Mouse (Mus musculus): ENCODE measurements at regions not wholly inside any gene's neighbourhood (a gene's known extent, or its start where the extent isn't known, plus 50 kb on each side); places are given as distances from the start of the nearest gene placed in this dataset.
A peak's percentile ranks its signal among the peaks of the same experiment; 100 is the strongest.

DNA sequence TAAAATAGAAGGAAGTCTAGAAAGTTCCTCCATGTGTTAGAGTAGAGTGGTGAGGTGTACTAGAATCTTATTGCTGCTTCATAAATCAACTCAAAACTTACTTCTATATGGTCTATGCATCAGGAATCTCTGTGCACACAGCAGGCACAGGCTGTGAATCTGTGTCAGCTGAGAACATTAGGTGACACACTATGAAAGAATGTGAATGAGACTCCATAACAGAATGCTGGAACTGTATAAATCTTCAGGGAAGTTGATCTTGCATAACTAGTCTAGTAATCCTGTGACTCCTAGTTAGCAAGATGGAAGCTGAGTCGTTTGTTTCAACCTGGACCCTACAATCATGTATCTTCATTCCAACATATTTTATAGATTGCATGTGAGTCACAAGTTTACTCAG is 355.4 kb upstream of the Pappa start:
- no peaks in the 10 kb centered on the region for H3K27me3 ChIP-seq (ENCODE audit: control insufficient read depth, insufficient read depth, low read length)
- H3K36me3 ChIP-seq (replicated peaks; ENCODE audit: control insufficient read depth, insufficient read depth, low read depth, low read length): no peaks in the 10 kb centered on the region
- no peak for DNase-seq (ENCODE audit: low spot score)
- H3K9ac ChIP-seq (replicated peaks; ENCODE audit: low read length): no peak overlapping the region
- WGBS: 81% methylated on average over 1 of the region's 1 CpGs
- no peak overlapping the region for H3K4me2 ChIP-seq (ENCODE audit: low read depth, low read length)
- H3K27ac ChIP-seq (replicated peaks; ENCODE audit: low read depth, low read length): no peak overlapping the region
- no peak for ATAC-seq (replicated peaks; ENCODE audit: insufficient number of reproducible peaks, low FRiP score, low TSS enrichment, low read depth)
- H3K4me3 ChIP-seq (ENCODE audit: low read depth, low read length): no peak overlapping the region
- H3K9me3 ChIP-seq (replicated peaks; ENCODE audit: control insufficient read depth, low read length): no peaks in the 10 kb centered on the region
- no peaks in the 10 kb centered on the region for H3K4me1 ChIP-seq (ENCODE audit: control insufficient read depth, insufficient read depth, low read length)

DNA sequence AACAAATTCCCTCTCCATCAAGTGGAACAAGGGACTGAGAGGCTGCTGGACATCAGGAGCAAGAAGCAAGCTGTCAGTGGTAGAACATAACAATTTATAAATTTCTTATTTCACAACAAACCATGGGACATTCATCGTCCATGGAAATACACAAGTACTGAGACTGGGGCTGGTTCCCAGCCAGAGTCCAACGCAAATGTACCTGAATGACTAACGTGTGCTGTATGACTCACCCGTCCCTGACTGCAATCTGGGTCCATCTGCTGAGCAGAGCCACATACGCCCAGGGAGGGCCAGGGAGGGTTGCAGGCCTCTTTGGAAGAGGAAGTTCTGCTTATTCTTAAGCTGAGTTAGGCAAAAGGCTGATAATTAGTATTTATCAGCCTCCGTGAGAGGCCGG is 320.1 kb upstream of the Pappa start:
- H3K4me2 ChIP-seq (ENCODE audit: low read depth, low read length): no peak overlapping the region
- H3K27ac ChIP-seq (replicated peaks; ENCODE audit: low read depth, low read length): no peak overlapping the region
- DNase-seq (ENCODE audit: low spot score) (no peak), ATAC-seq (replicated peaks; ENCODE audit: insufficient number of reproducible peaks, low FRiP score, low TSS enrichment, low read depth) (no peak)
- H3K27me3 ChIP-seq (ENCODE audit: control insufficient read depth, insufficient read depth, low read length): no peaks in the 10 kb centered on the region
- no peak overlapping the region for H3K4me3 ChIP-seq (ENCODE audit: low read depth, low read length)
- WGBS: 82% methylated on average over 7 of the region's 7 CpGs
- H3K36me3 ChIP-seq (replicated peaks; ENCODE audit: control insufficient read depth, insufficient read depth, low read depth, low read length): no peaks in the 10 kb centered on the region
- H3K9me3 ChIP-seq (replicated peaks; ENCODE audit: control insufficient read depth, low read length): no peaks in the 10 kb centered on the region
- H3K4me1 ChIP-seq (ENCODE audit: control insufficient read depth, insufficient read depth, low read length): no peaks in the 10 kb centered on the region
- no peak overlapping the region for H3K9ac ChIP-seq (replicated peaks; ENCODE audit: low read length)

DNA sequence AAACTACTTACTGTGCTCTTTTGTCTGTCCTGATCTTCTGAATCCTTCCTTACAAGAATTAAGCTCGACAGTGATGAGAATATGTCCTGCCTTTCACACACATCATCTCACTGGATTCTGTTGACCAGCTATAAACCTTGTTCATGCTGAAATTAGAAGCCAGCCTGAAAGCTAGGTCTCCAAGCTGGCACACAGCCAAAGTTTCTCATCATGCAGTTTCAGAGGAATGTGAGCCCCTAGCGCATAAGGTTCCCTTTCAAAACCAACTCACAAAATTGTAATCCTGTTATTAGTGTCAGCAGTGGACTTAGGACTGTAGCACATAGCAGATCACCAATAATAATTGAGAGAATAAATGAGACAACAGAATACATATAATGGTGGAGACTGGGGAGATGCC is 319.0 kb upstream of the Pappa start:
- WGBS: 66% methylated on average over 2 of the region's 2 CpGs
- Histone ChIP-seq H3K9ac (replicated peaks; ENCODE audit: low read length) (no peak overlapping the region), H3K4me2 (ENCODE audit: low read depth, low read length) (no peak overlapping the region), H3K36me3 (replicated peaks; ENCODE audit: control insufficient read depth, insufficient read depth, low read depth, low read length) (no peaks in the 10 kb centered on the region), H3K4me3 (ENCODE audit: low read depth, low read length) (no peak overlapping the region), H3K9me3 (replicated peaks; ENCODE audit: control insufficient read depth, low read length) (no peaks in the 10 kb centered on the region), H3K4me1 (ENCODE audit: control insufficient read depth, insufficient read depth, low read length) (no peaks in the 10 kb centered on the region), H3K27me3 (ENCODE audit: control insufficient read depth, insufficient read depth, low read length) (no peaks in the 10 kb centered on the region), H3K27ac (replicated peaks; ENCODE audit: low read depth, low read length) (no peak overlapping the region)
- ATAC-seq (replicated peaks; ENCODE audit: insufficient number of reproducible peaks, low FRiP score, low TSS enrichment, low read depth) (no peak), DNase-seq (ENCODE audit: low spot score) (peak; percentile 40)

DNA sequence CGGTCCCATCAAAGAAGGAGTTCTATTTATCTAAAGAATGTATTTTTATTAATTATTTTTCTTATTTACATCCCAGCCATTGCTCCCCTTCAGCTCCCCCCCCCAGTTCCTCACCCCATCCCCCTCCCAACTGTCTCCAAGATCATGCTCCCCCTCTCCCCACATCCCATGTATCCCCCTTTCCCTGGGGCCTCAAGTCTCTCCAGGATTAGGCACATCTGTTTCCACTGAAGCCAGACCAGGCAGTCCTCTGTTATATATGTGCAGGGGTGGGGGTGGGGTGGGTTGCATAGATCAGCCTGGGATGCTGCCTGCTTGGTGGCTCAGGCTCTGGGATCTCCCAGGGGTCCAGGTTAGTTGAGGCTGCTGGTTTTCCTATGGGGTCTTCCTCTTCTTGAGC is 316.8 kb upstream of the Pappa start:
- H3K36me3 ChIP-seq (replicated peaks; ENCODE audit: control insufficient read depth, insufficient read depth, low read depth, low read length): no peaks in the 10 kb centered on the region
- no peak overlapping the region for H3K27ac ChIP-seq (replicated peaks; ENCODE audit: low read depth, low read length)
- no peaks in the 10 kb centered on the region for H3K4me1 ChIP-seq (ENCODE audit: control insufficient read depth, insufficient read depth, low read length)
- H3K27me3 ChIP-seq (ENCODE audit: control insufficient read depth, insufficient read depth, low read length): no peaks in the 10 kb centered on the region
- peak; percentile 62 for DNase-seq (ENCODE audit: low spot score)
- no peak overlapping the region for H3K4me2 ChIP-seq (ENCODE audit: low read depth, low read length)
- 0 out of 2 replicates have a peak, but pooled peaks have one; percentile 78 for ATAC-seq (replicated peaks; ENCODE audit: insufficient number of reproducible peaks, low FRiP score, low TSS enrichment, low read depth)
- 67% methylated on average over 1 of the region's 1 CpGs for WGBS
- no peak overlapping the region for H3K4me3 ChIP-seq (ENCODE audit: low read depth, low read length)
- H3K9me3 ChIP-seq (replicated peaks; ENCODE audit: control insufficient read depth, low read length): no peaks in the 10 kb centered on the region
- H3K9ac ChIP-seq (replicated peaks; ENCODE audit: low read length): no peak overlapping the region

DNA sequence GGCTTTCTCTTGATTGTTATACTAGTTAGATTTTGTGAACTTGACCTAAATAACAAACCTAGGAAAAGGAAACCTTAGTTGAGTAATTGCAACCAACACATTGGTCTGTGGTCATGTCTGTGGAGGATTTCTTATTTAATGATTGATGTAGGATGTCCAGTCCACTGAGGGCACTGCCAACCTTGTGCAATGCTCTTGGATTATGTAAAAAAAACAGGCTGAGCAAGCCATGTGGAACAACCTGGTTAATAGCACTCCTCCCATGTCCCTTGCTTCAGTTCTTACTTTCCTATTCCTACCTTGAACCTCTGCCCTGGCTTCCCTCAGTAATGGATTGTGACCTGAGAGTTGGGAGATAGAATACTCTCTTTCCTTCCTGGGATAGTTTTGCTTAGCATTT is 312.0 kb upstream of the Pappa start:
- ATAC-seq (replicated peaks; ENCODE audit: insufficient number of reproducible peaks, low FRiP score, low TSS enrichment, low read depth) (no peak), DNase-seq (ENCODE audit: low spot score) (no peak)
- Histone ChIP-seq H3K9ac (replicated peaks; ENCODE audit: low read length) (no peak overlapping the region), H3K4me2 (ENCODE audit: low read depth, low read length) (no peak overlapping the region), H3K4me1 (ENCODE audit: control insufficient read depth, insufficient read depth, low read length) (no peaks in the 10 kb centered on the region), H3K27me3 (ENCODE audit: control insufficient read depth, insufficient read depth, low read length) (no peaks in the 10 kb centered on the region), H3K36me3 (replicated peaks; ENCODE audit: control insufficient read depth, insufficient read depth, low read depth, low read length) (no peaks in the 10 kb centered on the region), H3K9me3 (replicated peaks; ENCODE audit: control insufficient read depth, low read length) (no peaks in the 10 kb centered on the region), H3K4me3 (ENCODE audit: low read depth, low read length) (no peak overlapping the region), H3K27ac (replicated peaks; ENCODE audit: low read depth, low read length) (no peak overlapping the region)

DNA sequence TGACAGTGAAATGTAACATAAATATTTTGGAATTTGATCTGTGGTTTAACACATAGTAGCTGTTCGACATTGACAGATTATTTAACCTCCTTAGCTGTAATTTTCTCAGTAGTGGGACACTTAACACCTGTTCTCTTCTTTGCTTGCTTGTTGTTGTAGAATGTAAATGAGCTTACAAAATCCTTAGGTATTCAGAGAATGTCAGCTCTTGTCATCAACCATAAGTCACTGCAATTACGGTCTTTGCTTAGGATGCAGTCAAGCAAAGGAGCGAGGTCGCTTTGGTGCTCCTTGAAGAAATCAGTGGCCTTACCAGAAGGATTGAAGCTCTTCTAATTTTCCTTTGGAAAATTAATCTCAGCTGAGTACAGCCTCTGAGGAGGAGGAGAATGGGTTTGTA is 311.2 kb upstream of the Pappa start:
- 54% methylated on average over 4 of the region's 4 CpGs for WGBS
- Histone ChIP-seq H3K9ac (replicated peaks; ENCODE audit: low read length) (no peak overlapping the region), H3K27ac (replicated peaks; ENCODE audit: low read depth, low read length) (no peak overlapping the region), H3K4me3 (ENCODE audit: low read depth, low read length) (no peak overlapping the region), H3K4me2 (ENCODE audit: low read depth, low read length) (no peak overlapping the region), H3K27me3 (ENCODE audit: control insufficient read depth, insufficient read depth, low read length) (no peaks in the 10 kb centered on the region), H3K4me1 (ENCODE audit: control insufficient read depth, insufficient read depth, low read length) (no peaks in the 10 kb centered on the region), H3K9me3 (replicated peaks; ENCODE audit: control insufficient read depth, low read length) (no peaks in the 10 kb centered on the region), H3K36me3 (replicated peaks; ENCODE audit: control insufficient read depth, insufficient read depth, low read depth, low read length) (no peaks in the 10 kb centered on the region)
- ATAC-seq (replicated peaks; ENCODE audit: insufficient number of reproducible peaks, low FRiP score, low TSS enrichment, low read depth) (no peak), DNase-seq (ENCODE audit: low spot score) (no peak)

DNA sequence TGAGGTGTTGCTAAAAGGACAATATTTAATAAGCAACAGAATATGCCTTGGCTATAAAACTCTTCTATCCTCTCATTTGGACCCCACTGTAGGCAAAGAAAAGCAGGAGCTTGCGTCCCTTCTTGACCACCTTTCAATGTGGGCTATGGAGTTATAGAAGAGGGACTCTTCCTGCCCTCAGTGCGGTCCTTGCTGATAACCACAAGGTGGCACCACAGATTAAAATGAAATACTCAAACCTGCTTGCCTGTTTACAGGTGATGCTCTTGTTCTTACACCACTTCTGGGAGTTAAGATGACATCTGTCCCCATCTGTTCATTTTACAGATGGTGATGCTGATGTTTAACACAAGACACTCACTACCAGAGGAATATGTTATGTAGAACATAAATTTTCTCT is 291.1 kb upstream of the Pappa start:
- Histone ChIP-seq H3K27ac (replicated peaks; ENCODE audit: low read depth, low read length) (no peak overlapping the region), H3K4me2 (ENCODE audit: low read depth, low read length) (no peak overlapping the region), H3K4me3 (ENCODE audit: low read depth, low read length) (no peak overlapping the region), H3K9me3 (replicated peaks; ENCODE audit: control insufficient read depth, low read length) (no peaks in the 10 kb centered on the region), H3K36me3 (replicated peaks; ENCODE audit: control insufficient read depth, insufficient read depth, low read depth, low read length) (no peaks in the 10 kb centered on the region), H3K27me3 (ENCODE audit: control insufficient read depth, insufficient read depth, low read length) (no peaks in the 10 kb centered on the region), H3K9ac (replicated peaks; ENCODE audit: low read length) (no peak overlapping the region), H3K4me1 (ENCODE audit: control insufficient read depth, insufficient read depth, low read length) (no peaks in the 10 kb centered on the region)
- no peak for ATAC-seq (replicated peaks; ENCODE audit: insufficient number of reproducible peaks, low FRiP score, low TSS enrichment, low read depth)
- peak; percentile 23 for DNase-seq (ENCODE audit: low spot score)
- WGBS: 50% methylated on average over 2 of the region's 2 CpGs

DNA sequence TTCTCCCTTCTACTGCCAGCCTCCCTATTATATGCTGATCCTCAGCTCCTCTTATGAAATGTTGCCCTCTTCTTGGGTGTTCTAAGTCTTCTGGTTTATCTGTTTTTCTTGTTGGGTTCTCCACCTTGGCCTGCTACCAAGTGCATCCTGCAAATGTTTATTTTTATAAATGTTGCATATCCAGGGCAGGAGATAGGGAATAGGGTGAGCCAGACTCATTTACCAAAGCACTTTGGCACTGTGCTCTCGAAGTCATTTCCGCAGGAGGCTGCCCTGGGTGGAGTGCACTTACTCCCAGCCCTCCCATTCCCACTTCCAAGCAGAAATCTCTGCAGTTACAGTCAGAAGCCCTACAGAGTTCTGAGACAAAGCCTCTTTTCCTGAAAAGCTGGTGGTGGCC is 249.5 kb upstream of the Pappa start:
- H3K4me2 ChIP-seq (ENCODE audit: low read depth, low read length): no peak overlapping the region
- no peak overlapping the region for H3K9ac ChIP-seq (replicated peaks; ENCODE audit: low read length)
- ATAC-seq (replicated peaks; ENCODE audit: insufficient number of reproducible peaks, low FRiP score, low TSS enrichment, low read depth): no peak
- H3K9me3 ChIP-seq (replicated peaks; ENCODE audit: control insufficient read depth, low read length): no peaks in the 10 kb centered on the region
- H3K4me3 ChIP-seq (ENCODE audit: low read depth, low read length): no peak overlapping the region
- WGBS: 90% methylated on average over 2 of the region's 2 CpGs
- DNase-seq (ENCODE audit: low spot score): no peak
- no peak overlapping the region for H3K27ac ChIP-seq (replicated peaks; ENCODE audit: low read depth, low read length)
- H3K27me3 ChIP-seq (ENCODE audit: control insufficient read depth, insufficient read depth, low read length): no peaks in the 10 kb centered on the region
- H3K36me3 ChIP-seq (replicated peaks; ENCODE audit: control insufficient read depth, insufficient read depth, low read depth, low read length): no peaks in the 10 kb centered on the region
- H3K4me1 ChIP-seq (ENCODE audit: control insufficient read depth, insufficient read depth, low read length): no peaks in the 10 kb centered on the region

DNA sequence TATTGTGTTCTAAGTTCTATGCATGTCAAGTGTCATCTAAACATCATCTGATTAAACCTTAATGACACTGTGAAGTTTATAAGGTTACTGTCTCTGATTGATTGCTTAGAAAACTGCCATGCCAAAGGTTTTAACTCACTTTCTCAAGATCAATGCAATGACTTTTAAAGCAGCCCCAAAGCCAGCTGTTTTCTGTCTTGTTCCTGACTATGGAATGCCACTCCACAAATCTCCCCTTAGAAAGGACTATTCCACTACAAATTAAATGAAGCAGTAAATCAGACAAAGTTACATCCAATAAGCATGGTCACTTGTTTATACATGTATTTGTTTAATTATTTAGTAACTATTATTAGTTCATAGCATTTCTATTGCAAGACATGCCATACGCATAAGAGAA is 247.1 kb upstream of the Pappa start:
- Histone ChIP-seq H3K4me1 (ENCODE audit: control insufficient read depth, insufficient read depth, low read length) (no peaks in the 10 kb centered on the region), H3K9ac (replicated peaks; ENCODE audit: low read length) (no peak overlapping the region), H3K9me3 (replicated peaks; ENCODE audit: control insufficient read depth, low read length) (no peaks in the 10 kb centered on the region), H3K4me3 (ENCODE audit: low read depth, low read length) (no peak overlapping the region), H3K36me3 (replicated peaks; ENCODE audit: control insufficient read depth, insufficient read depth, low read depth, low read length) (no peaks in the 10 kb centered on the region), H3K27ac (replicated peaks; ENCODE audit: low read depth, low read length) (no peak overlapping the region), H3K27me3 (ENCODE audit: control insufficient read depth, insufficient read depth, low read length) (no peaks in the 10 kb centered on the region), H3K4me2 (ENCODE audit: low read depth, low read length) (no peak overlapping the region)
- ATAC-seq (replicated peaks; ENCODE audit: insufficient number of reproducible peaks, low FRiP score, low TSS enrichment, low read depth): no peak
- whole genome bisulfite sequencing: 91% methylated on average over 1 of the region's 1 CpGs
- no peak for DNase-seq (ENCODE audit: low spot score)

Measured in embryonic facial prominence, embryonic 11.5 days (tissue).